Mouse (Mus musculus): ENCODE measurements around the gene Gm11938. TPM values are rescaled to one million over a fixed set of nuclear protein-coding genes. Genes with fewer than 3 reads are reported as not detected.
A peak's percentile ranks its signal among the peaks of the same experiment; 100 is the strongest.

The Gm11938 gene
- polyA plus RNA-seq, 1 experiment, result not detected

GRCm38 (mm10) chr11:99574106-99574505 is 29.0 kb downstream of the Gm11938 start:
- DNase-seq (ENCODE audit: low read depth), result peak; percentile 2

GRCm38 (mm10) chr11:99573164-99573563 is 29.9 kb downstream of the Gm11938 start:
- no peak for DNase-seq (ENCODE audit: low read depth)

- no peak for DNase-seq (ENCODE audit: low read depth)
Measured at GRCm38 (mm10) chr11:99566530-99566929, 36.6 kb downstream of the Gm11938 start, which contains the start of gene Krtap3-1. Gene Krtap3-1 (minus strand): TSS chr11:99566630.

- DNase-seq (ENCODE audit: low read depth), result no peak
Measured at GRCm38 (mm10) chr11:99562580-99562979, 40.5 kb downstream of the Gm11938 start.

- no peak for DNase-seq (ENCODE audit: low read depth)
Measured at GRCm38 (mm10) chr11:99559366-99559765, 43.7 kb downstream of the Gm11938 start, which contains the start of gene Gm11939. Gene Gm11939 (minus strand): TSS chr11:99559466.

GRCm38 (mm10) chr11:99557976-99558745 is 44.9 kb downstream of the Gm11938 start:
- DNase-seq (ENCODE audit: low read depth), result no peak

- no peak for DNase-seq (ENCODE audit: low read depth)
Measured at GRCm38 (mm10) chr11:99556753-99557152, 46.4 kb downstream of the Gm11938 start, which contains the start of gene Krtap3-2. Gene Krtap3-2 (minus strand): TSS chr11:99556853.

GRCm38 (mm10) chr11:99556195-99556594 is 46.9 kb downstream of the Gm11938 start:
- no peak for DNase-seq (ENCODE audit: low read depth)

Other genes starting within 250 kb of the Gm11938 start
- not detected in 2 replicates for gene Krt28, start 228.4 kb downstream of the Gm11938 start, polyA plus RNA-seq (2012; rRNA removed)
- 0.93 and 1.2 TPM in 2 replicates for gene Krt10, start 213.9 kb downstream of the Gm11938 start, polyA plus RNA-seq (2012; rRNA removed)
- gene Krt12, start 181.0 kb downstream of the Gm11938 start, polyA plus RNA-seq (2012; rRNA removed), result not detected in 2 replicates
- gene Krt20, start 165.2 kb downstream of the Gm11938 start, polyA plus RNA-seq (2012; rRNA removed), result 0.30 and 0.61 TPM in 2 replicates
- 20.2 and 32.9 TPM in 2 replicates for gene Krt23, start 110.2 kb downstream of the Gm11938 start, polyA plus RNA-seq (2012; rRNA removed)
- gene Krt39, start 82.0 kb downstream of the Gm11938 start, polyA plus RNA-seq (2012; rRNA removed), result not detected in 2 replicates
- not detected in 2 replicates for gene Krt40, start 60.1 kb downstream of the Gm11938 start, polyA plus RNA-seq (2012; rRNA removed)
- 0.66 and 1.0 TPM in 2 replicates for gene Krtap3-3, start 52.4 kb downstream of the Gm11938 start, polyA plus RNA-seq (2012; rRNA removed)
- not detected in 2 replicates for gene Krtap3-2, start 46.5 kb downstream of the Gm11938 start, polyA plus RNA-seq (2012; rRNA removed)
- not detected in 2 replicates for gene Gm11939, start 43.8 kb downstream of the Gm11938 start, polyA plus RNA-seq (2012; rRNA removed)
- gene Krtap3-1, start 36.7 kb downstream of the Gm11938 start, polyA plus RNA-seq (2012; rRNA removed), result not detected in 2 replicates
- not detected in 2 replicates for gene Krtap1-5, start 22.3 kb downstream of the Gm11938 start, polyA plus RNA-seq (2012; rRNA removed)
- not detected in 2 replicates for gene Krtap1-4, start 19.7 kb downstream of the Gm11938 start, polyA plus RNA-seq (2012; rRNA removed)
- not detected in 2 replicates for gene Krtap1-3, start 12.0 kb downstream of the Gm11938 start, polyA plus RNA-seq (2012; rRNA removed)
- gene Krtap9-3, start 5.2 kb downstream of the Gm11938 start, polyA plus RNA-seq (2012; rRNA removed), result not detected in 2 replicates
- gene Gm11937, start 6.9 kb upstream of the Gm11938 start, polyA plus RNA-seq (2012; rRNA removed), result not detected in 2 replicates
- not detected in 2 replicates for gene Krtap2-4, start 11.5 kb upstream of the Gm11938 start, polyA plus RNA-seq (2012; rRNA removed)
- gene Gm11562, start 17.1 kb upstream of the Gm11938 start, polyA plus RNA-seq (2012; rRNA removed), result not detected in 2 replicates
- not detected in 2 replicates for gene Krtap4-1, start 24.9 kb upstream of the Gm11938 start, polyA plus RNA-seq (2012; rRNA removed)
- not detected in 2 replicates for gene Krtap4-2, start 31.8 kb upstream of the Gm11938 start, polyA plus RNA-seq (2012; rRNA removed)
- not detected in 2 replicates for gene Krtap4-7, start 40.8 kb upstream of the Gm11938 start, polyA plus RNA-seq (2012; rRNA removed)
- gene Gm11555, start 46.9 kb upstream of the Gm11938 start, polyA plus RNA-seq (2012; rRNA removed), result not detected in 2 replicates
- gene Gm11563, start 55.7 kb upstream of the Gm11938 start, polyA plus RNA-seq (2012; rRNA removed), result not detected in 2 replicates
- not detected in 2 replicates for gene Krtap4-6, start 62.7 kb upstream of the Gm11938 start, polyA plus RNA-seq (2012; rRNA removed)
- gene Gm14190, start 87.4 kb upstream of the Gm11938 start, polyA plus RNA-seq (2012; rRNA removed), result not detected in 2 replicates
- not detected in 2 replicates for gene Gm14180, start 131.0 kb upstream of the Gm11938 start, polyA plus RNA-seq (2012; rRNA removed)
- gene Gm11595, start 169.6 kb upstream of the Gm11938 start, polyA plus RNA-seq (2012; rRNA removed), result not detected in 2 replicates
- not detected in 2 replicates for gene Krtap4-8, start 177.4 kb upstream of the Gm11938 start, polyA plus RNA-seq (2012; rRNA removed)
- not detected in 2 replicates for gene Krtap4-9, start 181.9 kb upstream of the Gm11938 start, polyA plus RNA-seq (2012; rRNA removed)
- not detected in 2 replicates for gene Gm11596, start 190.2 kb upstream of the Gm11938 start, polyA plus RNA-seq (2012; rRNA removed)
- not detected in 2 replicates for gene Gm11569, start 195.6 kb upstream of the Gm11938 start, polyA plus RNA-seq (2012; rRNA removed)
- not detected in 2 replicates for gene Gm11554, start 201.1 kb upstream of the Gm11938 start, polyA plus RNA-seq (2012; rRNA removed)
- not detected in 2 replicates for gene Krtap4-13, start 206.6 kb upstream of the Gm11938 start, polyA plus RNA-seq (2012; rRNA removed)
- not detected in 2 replicates for gene Gm11564, start 212.4 kb upstream of the Gm11938 start, polyA plus RNA-seq (2012; rRNA removed)
- not detected in 2 replicates for gene 2300003K06Rik, start 234.8 kb upstream of the Gm11938 start, polyA plus RNA-seq (2012; rRNA removed)
- not detected in 2 replicates for gene Krtap4-16, start 248.3 kb upstream of the Gm11938 start, polyA plus RNA-seq (2012; rRNA removed)

Data from gonadal fat pad, adult 2 months (tissue).